Mouse (Mus musculus) midbrain, embryonic 11.5 days (tissue): Measurements from ENCODE around the gene Icam5. TPM values are rescaled to one million over a fixed set of nuclear protein-coding genes. Genes with fewer than 3 reads are reported as not detected.

Experiments
- ATAC-seq: fragments of 200-750 bp; cut with Nextera tagmentation; 2 replicates; pipeline ENCODE4 v1.8.0; 2017; ENCODE audit warnings: moderate TSS enrichment, moderate library complexity; ENCODE audit not compliant: low FRiP score
- DNase-seq: peaks from one replicate; pipeline ENCODE4 v3.0.0; 2015; ENCODE audit warnings: low spot score; ENCODE audit errors: missing footprints
- H3K27ac ChIP-seq: fragments of 300-500 bp; sonication (generic); 2 replicates; pipeline ENCODE4 v1.5.1; 2014; ENCODE audit warnings: low read depth, low read length
- H3K27me3 ChIP-seq: fragments of 300-500 bp; sonication (generic); 2 replicates; pipeline ENCODE4 v1.6.1; 2014; ENCODE audit warnings: mild to moderate bottlenecking, low read length, moderate library complexity, mixed read lengths; ENCODE audit not compliant: control insufficient read depth, insufficient read depth
- H3K36me3 ChIP-seq: fragments of 300-500 bp; sonication (generic); 2 replicates; pipeline ENCODE4 v1.6.1; 2014; ENCODE audit warnings: mild to moderate bottlenecking, low read length, moderate library complexity, mixed read lengths; ENCODE audit not compliant: control insufficient read depth, insufficient read depth
- H3K4me1 ChIP-seq: fragments of 300-500 bp; sonication (generic); 2 replicates; pipeline ENCODE4 v1.6.1; 2014; ENCODE audit warnings: low read length; ENCODE audit not compliant: control insufficient read depth, insufficient read depth
- H3K4me2 ChIP-seq: fragments of 300-500 bp; sonication (generic); 2 replicates; pipeline ENCODE4 v1.6.1; 2014; ENCODE audit warnings: mild to moderate bottlenecking, moderate library complexity
- H3K4me3 ChIP-seq: fragments of 300-500 bp; sonication (generic); 2 replicates; pipeline ENCODE4 v1.5.1; 2014; ENCODE audit warnings: low read depth, low read length
- H3K9ac ChIP-seq: fragments of 300-500 bp; sonication (generic); 2 replicates; pipeline ENCODE4 v1.6.1; 2014; ENCODE audit warnings: low read length
- H3K9me3 ChIP-seq: fragments of 300-500 bp; sonication (generic); 2 replicates; pipeline ENCODE4 v1.6.1; 2016; ENCODE audit warnings: low read length; ENCODE audit not compliant: control insufficient read depth
- WGBS: fragments of 180-500 bp; shearing (Covaris S2); extraction: QIAGEN DNeasy Blood & Tissue Kit; methylation state at CpG from one replicate; pipeline ENCODE4 v1.1.7; 2014; 5-methylcytosine and 5-hydroxymethylcytosine counted together
- microRNA counts: library from miRNA; unstranded; fragments of <30 nt; microRNA quantifications from one replicate; lab custom pipeline; 2015
- microRNA-seq: library from miRNA; unstranded; fragments of <30 nt; microRNA quantifications from one replicate; pipeline ENCODE4, GENCODE M21; 2017
- polyA plus RNA-seq: library from polyadenylated mRNA; unstranded; fragments of >200 nt; fragmentation: Nextera tagmentation; extraction: Ambion mirVana; gene quantifications from 2 replicates; pipeline ENCODE4 v1.2.1, GENCODE M21; 2014

Gene Icam5
- polyA plus RNA-seq, 1 experiment from 2014 or later = not detected

DNA sequence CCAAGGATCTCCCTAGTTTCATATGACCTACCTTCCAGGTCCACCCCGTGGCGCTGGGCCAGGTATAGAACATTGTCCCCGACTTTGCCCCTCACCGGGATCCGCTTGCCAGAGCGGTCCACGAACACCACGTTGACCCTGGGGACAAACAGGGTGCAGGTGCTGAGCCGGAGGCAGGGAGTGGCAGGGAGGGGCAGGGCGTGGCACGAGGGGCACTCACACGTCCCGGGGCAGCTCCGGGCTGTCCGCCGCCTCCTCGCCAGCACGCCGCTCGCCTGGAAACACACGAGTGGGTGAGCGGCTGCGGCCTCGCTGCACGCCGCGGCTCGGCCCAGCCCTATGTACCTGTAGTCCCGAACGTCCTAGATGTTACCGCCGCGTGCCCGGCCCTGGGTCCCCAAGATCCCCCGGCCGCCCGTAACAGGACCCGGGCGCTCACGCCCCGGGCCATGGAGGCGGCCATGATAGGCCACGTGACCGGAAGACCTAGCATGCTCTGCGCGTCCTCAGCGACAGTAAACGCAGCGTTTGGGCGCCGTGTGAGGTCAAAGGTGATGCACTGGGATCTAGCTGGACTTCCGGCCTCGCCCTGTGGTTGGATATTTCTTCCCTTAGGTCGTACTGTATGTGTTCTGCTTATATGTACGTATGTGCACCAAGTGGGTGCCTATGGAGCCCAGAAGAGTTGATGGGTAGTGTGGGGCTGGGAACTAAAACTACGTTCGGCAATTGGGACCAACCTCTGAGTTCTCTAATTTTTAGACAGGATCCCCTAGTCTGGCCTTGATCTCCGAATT is 41.4 kb downstream of the Icam5 start, which contains the start of the genes Gm49373 and Fdx1l:
Gm49373 (minus strand) TSS at position 53 of the 797 bp plus-strand sequence.
Fdx1l (minus strand) TSS at position 571 of the 797 bp plus-strand sequence.
- H3K4me1 ChIP-seq = peaks cover 7% of the 10 kb centered on the region
- no peaks in the 10 kb centered on the region for H3K9me3 ChIP-seq
- H3K36me3 ChIP-seq = peaks cover 24% of the 10 kb centered on the region
- 4% methylated on average over 57 of the region's 58 CpGs for WGBS
- no peak within 1 kb of the TSS; the same call in 1 of the 2 replicates for H3K27ac ChIP-seq
- ATAC-seq (peak; percentile 97), DNase-seq (peak; percentile 98)
- H3K4me3 ChIP-seq = peak within 1 kb of the TSS; percentile 82
- H3K9ac ChIP-seq = peak within 1 kb of the TSS; percentile 89
- H3K27me3 ChIP-seq = no peaks in the 10 kb centered on the region
- peak within 1 kb of the TSS; percentile 82 for H3K4me2 ChIP-seq

DNA sequence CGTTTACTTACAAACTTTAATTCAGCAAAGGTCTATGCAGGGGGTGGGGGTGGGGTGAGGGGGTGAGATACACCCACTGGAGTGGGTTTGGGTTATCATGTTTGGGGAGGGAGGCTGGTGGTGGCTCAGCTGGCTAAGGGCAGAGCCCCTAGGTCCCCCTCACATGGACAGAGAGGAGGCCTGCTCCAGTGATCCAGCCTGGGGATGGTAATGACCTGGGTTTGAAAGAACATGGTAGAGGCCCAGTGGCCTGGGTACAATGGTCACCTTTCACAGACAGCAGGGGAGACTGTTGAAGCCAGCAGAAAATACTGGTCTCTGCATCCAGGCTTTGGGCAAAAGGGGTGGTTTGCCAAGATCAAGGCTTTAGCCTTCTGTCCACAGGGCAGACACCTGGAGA is 42.3 kb downstream of the Icam5 start:
- 97% methylated on average over 1 of the region's 1 CpGs for WGBS
- no peak overlapping the region for H3K4me2 ChIP-seq
- peaks cover 33% of the 10 kb centered on the region for H3K36me3 ChIP-seq

DNA sequence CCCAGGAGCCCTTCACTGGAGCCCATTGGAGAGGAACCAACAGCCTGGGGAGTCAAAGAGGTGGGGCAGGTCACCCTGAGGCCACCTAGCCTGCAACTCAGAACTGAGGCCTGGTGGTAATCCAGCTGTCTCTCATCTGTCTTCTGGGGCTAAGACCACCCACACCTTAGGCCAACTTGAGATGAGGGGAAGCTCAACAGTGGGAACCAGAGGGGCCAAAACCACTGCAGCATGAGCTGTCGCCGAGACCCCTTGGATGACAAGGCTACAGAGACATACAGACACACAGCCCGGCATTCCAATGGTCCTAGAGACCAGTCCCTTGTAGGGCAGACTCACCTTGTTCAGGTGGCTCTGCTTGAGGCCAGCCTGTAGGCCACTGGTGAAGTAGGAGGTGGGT is 43.8 kb downstream of the Icam5 start:
- 85% methylated on average over 3 of the region's 3 CpGs for WGBS
- H3K9me3 ChIP-seq = no peaks in the 10 kb centered on the region
- no peak for DNase-seq
- no peak overlapping the region for H3K4me2 ChIP-seq
- peaks cover 7% of the 10 kb centered on the region for H3K4me1 ChIP-seq
- no peaks in the 10 kb centered on the region for H3K27me3 ChIP-seq
- peaks cover 42% of the 10 kb centered on the region for H3K36me3 ChIP-seq
- no peak for ATAC-seq
- H3K27ac ChIP-seq = no peak overlapping the region
- H3K9ac ChIP-seq = no peak overlapping the region
- no peak overlapping the region for H3K4me3 ChIP-seq

More for the DNA sequence above, 42.3 kb downstream of the Icam5 start:
- Histone ChIP-seq H3K4me1 (peaks cover 7% of the 10 kb centered on the region), H3K9me3 (no peaks in the 10 kb centered on the region), H3K27ac (no peak overlapping the region), H3K27me3 (no peaks in the 10 kb centered on the region), H3K9ac (no peak overlapping the region), H3K4me3 (no peak overlapping the region)
- ATAC-seq (no peak), DNase-seq (no peak)

DNA sequence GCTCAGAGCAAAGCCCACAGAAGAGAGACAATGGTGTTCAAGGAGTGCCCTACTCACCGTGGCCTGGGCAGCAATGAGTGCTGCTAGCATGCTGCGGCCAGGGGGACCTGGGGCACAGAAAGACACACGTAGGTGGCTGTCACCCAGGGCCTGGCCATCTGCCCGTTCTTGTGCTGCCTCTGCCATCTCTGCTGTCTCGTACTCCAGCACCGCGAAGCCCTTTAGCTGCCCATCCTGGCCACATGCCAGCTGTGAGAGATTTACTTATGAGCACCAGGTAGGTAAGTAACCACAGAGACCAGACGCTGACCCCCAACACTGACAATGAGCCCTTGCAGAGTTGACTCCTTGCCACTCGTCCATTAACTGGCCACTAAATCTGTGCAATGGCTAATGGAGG is 49.3 kb downstream of the Icam5 start:
- H3K4me2 ChIP-seq = no peak overlapping the region
- no peaks in the 10 kb centered on the region for H3K27me3 ChIP-seq
- no peaks in the 10 kb centered on the region for H3K4me1 ChIP-seq
- no peaks in the 10 kb centered on the region for H3K9me3 ChIP-seq
- no peak overlapping the region for H3K9ac ChIP-seq
- no peak for ATAC-seq
- peaks cover 75% of the 10 kb centered on the region for H3K36me3 ChIP-seq
- H3K4me3 ChIP-seq = no peak overlapping the region
- no peak overlapping the region for H3K27ac ChIP-seq
- no peak for DNase-seq
- 92% methylated on average over 9 of the region's 9 CpGs for WGBS

DNA sequence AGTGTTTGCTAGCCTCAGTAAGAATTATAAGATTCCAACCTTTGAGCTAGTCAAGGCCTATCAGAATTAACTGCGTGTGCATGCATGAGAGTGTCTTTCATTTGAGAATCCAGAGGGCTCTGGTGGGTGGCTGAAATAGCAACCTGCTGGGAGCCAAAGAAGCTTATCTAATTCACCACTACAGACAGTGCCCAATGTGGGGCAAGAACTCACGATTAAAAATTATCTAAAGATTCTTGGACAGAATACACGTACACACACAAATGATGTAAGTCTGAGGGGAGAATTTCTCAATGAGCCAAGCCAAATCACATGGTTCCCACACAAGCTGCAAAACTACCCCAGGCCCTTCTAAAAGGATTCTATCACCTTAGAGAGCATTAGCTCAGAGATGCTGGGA is 51.5 kb downstream of the Icam5 start:
- H3K4me3 ChIP-seq = no peak overlapping the region
- no peaks in the 10 kb centered on the region for H3K9me3 ChIP-seq
- ATAC-seq (no peak), DNase-seq (no peak)
- H3K4me1 ChIP-seq = no peaks in the 10 kb centered on the region
- no peak overlapping the region for H3K4me2 ChIP-seq
- no peaks in the 10 kb centered on the region for H3K27me3 ChIP-seq
- H3K27ac ChIP-seq = no peak overlapping the region
- no peak overlapping the region for H3K9ac ChIP-seq
- WGBS = 82% methylated on average over 3 of the region's 3 CpGs
- H3K36me3 ChIP-seq = peaks cover 63% of the 10 kb centered on the region

MicroRNAs encoded within 50 kb of the gene (microRNA counts, 519-probe panel; counts per million panel counts)
- not detected for microRNA mmu-miR-1900 (lab: Ali Mortazavi, UCI)

Small RNAs within 50 kb of the gene (microRNA-seq; reads per million reads assigned to microRNA genes)
- gene Mir1900 (not detected), gene Mir7082 (2.5 reads per million, percentile 9 among the genes with 10 or more reads in this experiment)

Other genes starting within 250 kb of the Icam5 start
- gene Col5a3, start 217.0 kb upstream of the Icam5 start, polyA plus RNA-seq = 0.38 and 0.43 TPM in 2 replicates
- not detected in 2 replicates for gene Rdh8, start 213.6 kb upstream of the Icam5 start, polyA plus RNA-seq
- gene A230050P20Rik, start 163.4 kb upstream of the Icam5 start, polyA plus RNA-seq = 0.45 and 0.66 TPM in 2 replicates
- gene Angptl6, start 152.3 kb upstream of the Icam5 start, polyA plus RNA-seq = 5.0 and 6.1 TPM in 2 replicates
- 52.3 and 57.1 TPM in 2 replicates for gene Ppan, start 143.9 kb upstream of the Icam5 start, polyA plus RNA-seq
- gene Eif3g, start 133.4 kb upstream of the Icam5 start, polyA plus RNA-seq = 348 and 354 TPM in 2 replicates
- 67.4 and 73.3 TPM in 2 replicates for gene Dnmt1, start 72.2 kb upstream of the Icam5 start, polyA plus RNA-seq
- gene S1pr2, start 55.3 kb upstream of the Icam5 start, polyA plus RNA-seq = 18.1 and 20.1 TPM in 2 replicates
- 120 and 121 TPM in 2 replicates for gene Mrpl4, start 29.3 kb upstream of the Icam5 start, polyA plus RNA-seq
- 3.9 and 4.0 TPM in 2 replicates for gene Icam1, start 16.1 kb upstream of the Icam5 start, polyA plus RNA-seq
- 5.4 and 9.2 TPM in 2 replicates for gene Icam4, start 2.7 kb upstream of the Icam5 start, polyA plus RNA-seq
- 0.86 and 2.1 TPM in 2 replicates for gene Zglp1, start 35.0 kb downstream of the Icam5 start, polyA plus RNA-seq
- gene Gm49373, start 41.0 kb downstream of the Icam5 start, polyA plus RNA-seq = 0.75 and 1.3 TPM in 2 replicates
- gene Fdx1l, start 41.5 kb downstream of the Icam5 start, polyA plus RNA-seq = 46.3 and 50.4 TPM in 2 replicates
- 2.0 and 2.1 TPM in 2 replicates for gene Gm38431, start 59.9 kb downstream of the Icam5 start, polyA plus RNA-seq
- 66.0 and 76.1 TPM in 2 replicates for gene Raver1, start 59.9 kb downstream of the Icam5 start, polyA plus RNA-seq
- gene Tyk2, start 99.2 kb downstream of the Icam5 start, polyA plus RNA-seq = 6.1 and 7.1 TPM in 2 replicates
- gene Cdc37, start 117.9 kb downstream of the Icam5 start, polyA plus RNA-seq = 297 and 318 TPM in 2 replicates
- gene Pde4a, start 133.6 kb downstream of the Icam5 start, polyA plus RNA-seq = 5.0 and 6.5 TPM in 2 replicates
- 20.0 and 26.3 TPM in 2 replicates for gene Keap1, start 207.3 kb downstream of the Icam5 start, polyA plus RNA-seq
- 0.19 and 0.21 TPM in 2 replicates for gene S1pr5, start 216.4 kb downstream of the Icam5 start, polyA plus RNA-seq
- 37.2 and 45.8 TPM in 2 replicates for gene Atg4d, start 233.2 kb downstream of the Icam5 start, polyA plus RNA-seq